18 mouse cellular contexts compared by ENCODE assay signal in the genomic region with DNA sequence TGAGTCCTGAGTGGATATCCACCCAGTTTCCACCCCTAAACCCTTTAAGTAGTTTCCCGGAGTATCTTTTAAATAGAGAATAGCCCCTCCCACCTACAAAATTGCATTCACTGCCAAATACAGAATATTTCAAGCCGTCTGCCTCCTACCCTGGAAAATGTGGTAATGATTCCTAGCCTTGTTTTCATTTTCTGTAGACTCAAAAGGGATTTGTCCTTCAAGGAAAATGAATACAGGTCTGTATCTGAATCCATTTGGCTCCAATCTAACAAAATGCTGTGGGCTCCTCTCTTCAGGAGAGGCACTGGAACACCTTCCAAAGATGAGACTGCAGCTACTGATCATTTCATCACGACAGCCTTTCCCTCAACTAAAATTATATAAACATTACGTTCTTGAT.
"Had no signal": no experiment of that assay in that cellular context is flagged by ENCODE, and none has a peak within 500 bp of the region (broad histone marks: within the 10 kb centered on the region; RNA-seq: fewer than 3 reads in every experiment).

No protein-coding gene starts in this region.

- H3K4me3 ChIP-seq: midbrain, embryonic 12.5 days; myocyte; neural tube, embryonic 13.5 days; neural tube, embryonic 15.5 days had no signal

- H3K27ac ChIP-seq: midbrain, embryonic 12.5 days; neural tube, embryonic 13.5 days; neural tube, embryonic 15.5 days had no signal

- ATAC-seq: midbrain, embryonic 16.5 days had no signal

- DNase-seq: lung, adult 18-20 months; lung, embryonic 14.5 days; lung, postnatal 10 days; lung, postnatal 4 days; midbrain, embryonic 14.5 days; retina, postnatal 1 day; right cerebral cortex, adult 18-20 months; right cerebral cortex, postnatal 25 days; right cerebral cortex, postnatal 4 days; spleen, adult 18-20 months; thymus, adult 2 months; thymus, postnatal 25 days; thymus, postnatal 4 days had no signal
